Mouse (Mus musculus): ENCODE measurements around the gene Krtdap.
"Not testable (repeated sequence)": the region's sequence is repeated elsewhere in the genome, so short reads cannot be mapped to it uniquely, and the experiment has no call there.

Krtdap gene

DNA sequence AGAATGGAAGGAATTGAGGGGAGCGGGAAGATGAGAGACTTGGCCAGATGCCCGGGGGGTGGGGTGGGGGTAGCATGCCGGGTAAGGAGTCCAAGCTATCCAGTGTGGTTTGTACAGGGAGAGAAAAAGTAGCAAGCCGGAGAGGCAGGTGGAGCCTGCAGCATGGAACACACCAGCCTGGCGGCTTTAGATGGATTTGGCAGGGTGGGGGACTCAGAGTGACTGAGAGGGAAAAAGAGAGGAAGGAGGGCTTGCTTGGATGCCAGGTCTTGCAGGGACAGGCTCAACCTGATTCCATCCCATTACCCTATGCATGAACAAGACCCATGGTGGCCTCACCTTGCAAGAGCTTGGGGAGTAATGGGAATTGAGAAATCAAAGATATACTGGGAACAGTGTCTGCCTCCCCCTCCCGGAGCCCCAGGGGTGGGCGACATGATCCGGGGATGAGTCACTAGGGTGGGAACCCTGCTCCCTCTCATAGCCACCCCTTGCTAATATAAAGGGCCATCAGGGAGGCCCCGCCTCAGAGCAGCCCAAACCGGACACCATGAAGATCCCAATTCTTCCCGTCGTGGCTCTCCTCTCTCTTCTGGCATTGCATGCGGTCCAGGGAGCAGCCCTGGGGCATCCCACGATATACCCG is at the start of gene Krtdap:
Krtdap (plus strand) TSS at position 520 of the 646 bp plus-strand sequence.
- DNase-seq, result no peak

DNA sequence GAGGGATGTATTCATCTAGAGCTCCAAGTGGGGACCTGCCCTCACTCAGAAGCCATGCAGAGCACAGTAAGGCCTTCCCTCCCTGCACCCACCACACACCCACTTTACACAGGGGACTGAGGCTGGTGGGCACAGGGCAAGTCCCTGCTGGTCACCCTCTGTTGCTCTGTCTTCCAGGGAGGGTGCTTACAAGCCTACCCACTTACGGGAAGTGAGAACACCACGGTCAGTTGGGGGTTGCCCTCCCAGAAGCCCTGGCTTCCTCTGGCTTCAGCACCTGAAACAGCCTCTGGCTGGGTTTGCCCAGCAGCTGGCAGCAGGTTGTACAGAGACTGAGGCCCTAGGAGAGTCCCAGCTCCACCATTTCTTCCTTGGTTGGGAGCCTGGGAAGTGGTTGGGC is 45.1 kb upstream of the Krtdap start:
- DNase-seq, result peak; percentile 12 to 19

GRCm38 (mm10) chr7:30743617-30744016 is 44.1 kb upstream of the Krtdap start, which contains the start of gene Gapdhs:
Gapdhs (minus strand) TSS chr7:30743681.
- not testable (repeated sequence) for DNase-seq

- no peak for DNase-seq
Measured at GRCm38 (mm10) chr7:30744022-30744598, 43.6 kb upstream of the Krtdap start.

GRCm38 (mm10) chr7:30747525-30748204 is 40.0 kb upstream of the Krtdap start:
- no peak for DNase-seq

DNA sequence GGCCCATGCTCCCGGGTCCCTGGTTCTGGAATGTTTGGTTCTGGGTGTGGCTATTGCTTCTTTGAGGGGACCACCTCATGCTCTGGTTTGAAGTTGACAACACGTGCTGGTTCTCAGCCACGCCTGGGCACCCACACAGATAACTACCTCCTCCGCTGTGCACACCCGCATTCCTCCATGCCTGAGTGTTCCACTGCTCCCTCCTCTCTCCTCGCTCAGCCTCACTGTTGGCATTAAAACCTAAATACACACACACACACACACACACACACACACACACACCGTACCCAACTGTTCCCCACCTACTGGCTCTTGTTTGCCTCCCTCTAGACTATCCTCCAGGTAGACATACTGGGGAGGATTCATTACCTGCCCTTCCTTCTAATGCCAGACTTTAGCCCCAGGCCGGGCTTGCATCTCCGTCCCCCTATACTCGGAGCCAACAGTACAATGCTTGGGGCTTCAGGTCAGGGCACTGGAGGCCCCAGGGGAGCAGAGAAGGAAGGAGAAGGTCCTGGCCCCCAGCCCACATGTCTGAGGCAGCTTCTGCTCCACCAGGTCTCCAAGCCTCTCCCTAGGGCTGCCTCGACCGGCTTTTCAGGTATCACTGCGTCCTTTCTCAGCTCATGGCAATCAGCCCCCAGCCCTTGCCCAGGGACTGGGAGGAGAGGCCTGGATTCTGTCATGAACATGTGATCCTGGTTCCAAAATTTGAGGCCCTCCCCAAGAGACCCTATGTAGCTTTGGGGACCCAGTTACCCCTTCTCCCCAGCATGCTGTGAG is 37.7 kb upstream of the Krtdap start:
- DNase-seq, result no peak

DNA sequence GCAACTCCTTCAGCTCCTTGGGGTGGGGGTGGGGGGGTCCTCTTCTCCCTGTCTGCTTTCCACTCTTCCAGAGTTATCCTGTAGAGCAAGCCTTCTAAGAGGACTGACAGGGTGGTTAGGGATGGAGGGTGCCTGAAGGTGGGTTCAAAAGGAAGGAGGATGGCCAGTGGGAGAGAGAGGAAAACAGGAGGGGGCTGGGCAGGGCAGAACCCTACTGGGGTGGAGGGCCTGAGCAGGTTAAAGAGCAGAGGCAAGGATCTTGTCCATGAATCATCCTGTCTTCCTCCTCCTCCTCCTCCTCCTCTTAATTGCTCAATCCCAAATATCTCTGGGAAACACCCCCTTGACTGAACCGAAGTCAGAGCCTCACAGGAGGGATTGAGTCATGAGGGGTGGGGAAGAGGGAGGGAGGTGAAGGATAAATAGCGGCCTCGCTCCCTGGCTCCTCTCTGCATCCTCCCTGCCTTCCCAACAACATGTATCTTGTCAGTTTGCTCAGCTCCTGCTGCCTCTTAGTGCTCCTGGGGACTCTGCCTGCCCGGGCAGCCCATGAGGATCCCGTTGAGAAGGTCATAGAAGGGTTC is 36.5 kb upstream of the Krtdap start, which contains the start of gene Sbsn:
Sbsn (plus strand) TSS at position 386 of the 584 bp plus-strand sequence.
- DNase-seq, result no peak

GRCm38 (mm10) chr7:30757001-30757400 is 30.7 kb upstream of the Krtdap start:
- DNase-seq, result no peak

DNA sequence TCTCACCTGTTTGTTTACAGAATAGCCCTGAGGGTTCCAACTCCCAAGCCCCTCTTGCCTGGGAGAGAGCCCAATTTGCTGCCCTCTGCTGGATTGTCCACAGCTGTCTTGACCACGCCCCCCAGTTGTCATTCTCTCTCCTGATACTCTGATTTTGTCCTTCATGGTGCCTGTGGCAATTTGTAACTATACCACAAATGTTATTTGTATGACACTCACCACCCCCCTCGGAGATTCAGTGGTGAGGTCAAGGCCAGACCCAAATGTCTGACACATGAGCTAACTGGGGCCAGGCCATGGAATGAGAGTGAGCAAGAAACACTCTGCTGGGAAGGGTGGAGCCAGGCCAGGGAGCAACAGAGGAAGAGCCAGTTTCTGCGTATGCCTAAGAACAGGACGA is 28.8 kb upstream of the Krtdap start:
- DNase-seq, result peak in 1 of 2 experiments; percentile 37

GRCm38 (mm10) chr7:30761769-30762352 is 25.8 kb upstream of the Krtdap start:
- no peak for DNase-seq

DNA sequence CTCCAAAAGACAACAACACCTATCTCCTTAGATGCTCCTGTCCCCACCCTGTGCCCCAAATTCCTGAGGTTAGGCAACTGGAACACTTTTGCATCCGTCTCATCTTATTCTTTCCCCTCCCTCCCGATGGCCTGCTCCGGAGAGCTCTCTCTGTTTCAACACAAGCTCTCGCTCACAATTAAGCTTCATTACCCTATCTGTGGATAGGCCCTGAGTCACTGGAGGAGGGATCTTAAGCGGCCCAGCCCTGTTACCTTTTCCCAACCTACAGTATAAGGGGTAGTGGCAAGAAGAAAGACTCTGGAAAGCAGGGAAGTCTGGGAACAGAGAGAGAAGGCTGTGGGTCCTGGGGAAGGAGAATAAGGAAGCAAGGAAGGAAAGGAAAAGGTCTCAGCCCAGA is 24.2 kb upstream of the Krtdap start, which contains the start of gene Dmkn:
Dmkn (plus strand) TSS at position 301 of the 400 bp plus-strand sequence.
- DNase-seq, result no peak

DNA sequence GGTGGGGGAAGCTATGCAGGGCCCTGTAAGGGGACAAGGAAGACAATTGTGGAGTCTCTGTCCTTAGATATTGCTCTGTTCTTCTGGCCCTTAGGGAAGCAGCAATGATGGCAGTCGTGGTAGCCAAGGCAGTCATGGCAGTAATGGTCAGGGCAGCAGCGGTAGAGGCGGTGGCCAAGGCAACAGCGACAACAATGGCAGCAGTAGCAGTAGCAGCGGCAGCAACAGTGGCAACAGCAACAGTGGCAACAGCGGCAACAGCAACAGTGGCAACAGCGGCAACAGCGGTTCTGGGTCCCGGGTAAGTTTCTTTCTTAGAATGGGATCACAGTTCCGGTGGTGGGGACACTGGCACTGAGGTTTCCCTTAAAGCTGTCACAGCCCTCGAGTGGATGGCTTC is 22.5 kb upstream of the Krtdap start:
- no peak for DNase-seq

DNA sequence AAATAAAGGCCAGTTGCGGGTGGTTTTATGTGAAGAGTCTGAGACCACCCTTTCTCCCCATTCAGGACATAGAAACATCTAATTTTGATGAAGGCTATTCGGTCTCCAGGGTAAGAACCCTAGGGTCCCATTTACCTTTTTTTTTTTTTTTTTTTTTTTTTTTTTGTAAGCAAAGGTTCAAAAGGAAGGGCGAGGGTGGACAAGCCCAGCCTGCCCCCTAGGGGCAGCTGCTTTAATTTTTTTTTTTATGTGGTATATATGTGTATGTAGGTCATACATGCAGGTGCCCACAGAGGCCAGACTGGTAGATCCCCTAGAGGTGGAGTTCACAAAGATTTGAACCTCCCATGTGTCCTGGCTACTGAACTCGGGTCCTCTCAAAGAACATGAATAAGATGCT is 21.3 kb upstream of the Krtdap start:
- DNase-seq, result no peak

DNA sequence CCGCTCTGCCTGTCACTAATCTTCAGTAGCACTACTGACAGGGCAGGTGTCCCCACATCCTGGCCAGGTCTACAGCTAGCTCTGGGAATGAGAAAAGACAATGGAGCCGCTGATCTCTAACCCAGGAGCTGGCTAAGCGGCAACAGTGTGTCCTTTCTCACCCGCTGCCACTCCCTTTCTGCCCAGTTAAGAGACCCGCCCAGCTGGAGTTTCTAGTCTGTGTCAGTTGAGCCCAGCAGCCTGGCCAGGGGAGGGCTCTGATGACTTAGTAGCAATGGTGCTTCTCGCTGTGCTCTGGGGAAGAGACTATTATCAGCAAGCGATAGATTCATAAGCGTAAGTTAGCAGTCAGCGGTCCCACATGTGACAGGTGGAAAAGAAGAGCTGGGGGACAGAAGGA is 18.5 kb upstream of the Krtdap start:
- peak in 1 of 2 experiments; percentile 16 for DNase-seq

- no peak for DNase-seq
Measured at GRCm38 (mm10) chr7:30776104-30776503, 11.6 kb upstream of the Krtdap start.

DNA sequence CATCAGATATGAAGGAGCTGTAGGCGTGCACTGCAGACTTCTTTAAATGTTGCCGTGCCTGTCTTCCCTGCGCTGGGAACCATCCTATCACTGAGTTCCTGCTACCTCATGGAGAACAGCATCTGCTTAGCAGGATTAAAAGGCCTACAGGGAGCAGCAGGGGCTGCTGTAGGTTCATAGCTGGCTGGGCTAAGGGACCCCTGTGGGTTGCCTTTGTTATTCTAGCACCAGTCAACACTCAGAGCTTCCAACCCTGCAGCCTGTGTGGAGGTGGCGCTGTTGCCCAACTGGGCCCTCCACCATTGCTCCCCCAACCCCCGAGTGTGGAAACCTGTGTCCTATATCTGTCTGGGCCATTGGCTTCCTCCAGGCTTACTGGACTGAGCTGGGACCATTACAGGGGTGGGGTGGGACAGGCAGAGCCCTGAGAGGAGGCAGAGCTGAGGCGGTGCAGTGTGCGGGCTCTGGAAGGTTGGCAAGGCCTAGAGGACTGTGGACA is 10.6 kb upstream of the Krtdap start:
- no peak for DNase-seq

GRCm38 (mm10) chr7:30777911-30778310 is 9.8 kb upstream of the Krtdap start:
- DNase-seq, result no peak

DNA sequence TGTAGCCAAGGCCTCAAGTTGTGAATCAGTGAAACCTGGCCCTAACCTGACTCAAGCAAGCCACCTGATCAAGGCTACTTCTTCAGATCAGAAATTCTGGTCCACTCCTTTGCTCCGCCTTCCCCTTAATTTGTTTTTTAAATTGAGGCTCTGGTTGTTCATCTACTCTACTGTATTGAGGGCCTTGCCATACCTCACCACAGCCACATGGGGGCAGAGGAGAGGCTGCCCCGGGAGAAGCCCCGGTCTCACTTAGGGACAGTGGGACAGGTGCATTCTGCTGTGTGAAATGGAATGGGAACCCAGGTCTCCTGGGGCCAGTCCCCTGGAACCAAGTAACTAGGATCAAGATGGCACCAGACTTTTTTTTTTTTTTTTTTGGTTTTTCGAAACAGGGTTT is 5.9 kb upstream of the Krtdap start:
- DNase-seq, result peak in 1 of 2 experiments; percentile 18

- no peak for DNase-seq
Measured at GRCm38 (mm10) chr7:30782658-30783057, 5.0 kb upstream of the Krtdap start.

DNA sequence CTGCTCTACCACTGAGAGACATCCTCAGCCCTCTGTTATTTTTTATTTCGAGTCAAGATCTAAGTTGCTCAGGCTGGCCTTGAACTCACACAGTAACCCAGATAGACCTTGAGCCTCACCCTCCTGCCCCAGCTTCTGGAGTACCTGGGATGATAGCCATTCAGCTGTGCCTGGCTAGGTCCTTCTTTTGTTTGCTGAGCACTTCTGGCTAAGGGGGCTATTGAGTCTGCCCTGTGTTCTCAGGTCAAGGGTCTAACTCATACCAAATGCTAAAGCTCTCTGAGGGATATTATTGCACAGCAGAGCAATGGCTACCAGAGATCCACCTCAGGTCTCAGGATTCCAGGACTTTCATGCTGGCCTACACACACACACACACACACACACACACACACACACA is 2.5 kb upstream of the Krtdap start:
- DNase-seq, result no peak

- no peak for DNase-seq
Measured at GRCm38 (mm10) chr7:30785721-30786546, 1.8 kb upstream of the Krtdap start.
